Mouse (Mus musculus): Measurements from ENCODE around the gene Kank4.

- TF ChIP-seq CTCF (IDR thresholded peaks at IDR 0.05) = no peak
- no peak for TF ChIP-seq POLR2A (IDR thresholded peaks at IDR 0.05; ENCODE audit: insufficient read depth, low read depth, low read length)
- no peak for TF ChIP-seq EP300 (IDR thresholded peaks at IDR 0.05; ENCODE audit: insufficient read depth, low read depth, low read length)
Measured at GRCm38 (mm10) chr4:98822478-98822877, 5.1 kb upstream of the Kank4 start.
